Mouse (Mus musculus) heart, adult 18-20 months (tissue): Measurements from ENCODE around the gene Lrrc8e. TPM values are rescaled to one million over a fixed set of nuclear protein-coding genes. Genes with fewer than 3 reads are reported as not detected.
A peak's percentile ranks its signal among the peaks of the same experiment; 100 is the strongest.
"Not testable (repeated sequence)": the region's sequence is repeated elsewhere in the genome, so short reads cannot be mapped to it uniquely, and the experiment has no call there.

Source experiments
- DNase-seq, 2 experiments: peaks; one replicate each; pipeline ENCODE4 v3.0.0; 2021 to 2022; ENCODE audit warnings: mixed read lengths in 1 of 2
- total RNA-seq, 2 experiments: library from RNA; stranded (reverse); gene quantifications; 2 replicates each; pipeline ENCODE4 v1.2.3; 2021

The Lrrc8e gene
- total RNA-seq, 2 experiments from 2014 or later: 0.21 to 1.3 TPM

DNA sequence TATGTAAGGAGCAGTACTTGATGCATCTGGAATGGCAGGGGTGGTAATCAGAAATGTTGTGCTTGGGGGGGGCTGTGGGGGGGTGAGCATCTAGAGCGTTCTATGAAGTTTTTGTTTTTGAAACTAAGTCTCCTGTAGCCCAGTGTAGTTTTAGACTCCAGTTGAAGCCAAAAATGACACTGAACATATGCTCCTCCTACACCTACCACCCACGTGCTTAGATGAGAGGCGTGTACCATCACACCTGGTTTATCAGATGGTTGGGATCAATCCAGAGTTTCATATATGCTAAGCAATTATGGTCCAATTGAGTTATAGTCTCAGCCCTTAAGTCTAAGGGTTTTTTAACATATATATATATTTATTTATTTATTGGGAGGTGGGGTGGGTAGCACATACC lies 7.0 kb upstream of the Lrrc8e start:
- DNase-seq: no peak

DNA sequence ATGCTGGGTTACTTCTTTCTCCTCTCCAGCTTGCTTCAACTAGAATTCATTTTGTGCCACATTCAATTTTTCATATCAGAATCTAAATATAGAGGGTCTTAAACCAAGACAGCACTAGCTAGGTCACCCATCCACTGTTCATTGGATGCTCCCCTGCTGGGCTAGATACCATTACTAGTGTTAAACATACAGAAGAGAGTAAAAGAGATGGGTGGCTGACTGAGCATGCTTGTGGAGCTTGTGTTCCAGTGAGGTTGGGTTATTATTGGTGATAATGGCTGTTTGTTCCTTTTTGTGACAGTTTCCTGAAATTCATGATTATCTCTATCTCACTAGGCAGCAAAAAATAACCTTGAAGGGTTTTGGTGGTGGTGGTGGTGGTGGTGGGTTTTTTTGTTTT lies 4.6 kb upstream of the Lrrc8e start:
- no peak for DNase-seq

DNA sequence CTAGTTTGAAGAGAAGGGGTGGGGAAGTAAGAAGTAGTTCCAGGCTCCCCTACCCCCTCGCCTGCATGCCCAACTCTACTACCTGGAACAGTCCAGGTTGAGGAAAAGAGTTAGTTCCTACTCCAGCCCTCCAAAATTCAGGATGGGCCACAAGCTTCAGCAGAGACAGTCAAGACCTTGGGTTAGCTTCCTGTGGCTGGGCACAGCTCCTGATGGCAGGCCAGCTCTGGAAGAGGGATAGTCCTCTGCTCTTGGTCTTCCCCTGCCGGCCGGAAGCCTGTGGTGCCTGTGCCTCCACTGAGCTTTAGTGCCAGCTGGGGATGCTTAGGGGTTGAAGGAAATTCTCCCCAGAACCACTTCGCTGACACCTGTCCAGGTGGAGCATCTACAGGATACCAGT lies 304 bp upstream of the Lrrc8e start:
- DNase-seq: no peak

DNA sequence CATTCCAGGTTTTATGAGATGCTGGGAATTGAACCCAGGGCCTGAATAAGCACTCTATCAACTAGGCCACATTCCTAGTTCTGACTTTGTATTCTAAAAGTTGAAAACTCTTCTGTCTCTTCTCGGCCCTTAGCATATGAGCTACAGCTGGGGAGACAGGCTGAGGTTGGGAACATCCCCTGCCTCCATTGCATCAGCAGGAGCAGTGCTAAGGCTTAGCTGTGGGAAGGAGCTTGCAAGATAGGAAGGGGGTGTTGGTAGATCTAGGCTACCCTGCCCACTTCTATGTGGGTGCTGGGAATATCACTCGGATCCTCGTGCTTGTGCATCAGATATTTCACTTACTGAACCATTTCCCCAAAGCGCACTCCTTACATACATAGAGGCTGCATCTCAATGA lies 1.3 kb downstream of the Lrrc8e start:
- no peak for DNase-seq

DNA sequence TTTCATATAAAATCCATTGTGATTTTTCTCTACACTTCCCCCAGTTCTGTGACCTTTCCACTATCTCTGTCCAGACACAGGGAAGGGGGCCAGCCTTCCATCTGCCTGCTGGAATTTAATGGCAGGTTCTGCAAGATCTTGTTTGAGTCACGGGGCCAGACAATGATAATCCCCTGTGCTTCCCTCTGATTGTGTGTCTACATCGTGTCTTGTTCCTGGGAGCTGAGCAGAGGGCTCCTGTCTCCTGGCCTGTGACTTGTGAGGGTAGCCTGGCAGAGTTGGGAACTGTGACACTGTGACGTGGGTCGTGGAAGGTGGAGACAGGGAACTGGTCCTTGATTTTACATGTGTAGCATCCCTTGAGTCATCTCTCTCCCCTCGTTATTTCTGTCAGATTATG lies 3.2 kb downstream of the Lrrc8e start:
- DNase-seq: no peak

DNA sequence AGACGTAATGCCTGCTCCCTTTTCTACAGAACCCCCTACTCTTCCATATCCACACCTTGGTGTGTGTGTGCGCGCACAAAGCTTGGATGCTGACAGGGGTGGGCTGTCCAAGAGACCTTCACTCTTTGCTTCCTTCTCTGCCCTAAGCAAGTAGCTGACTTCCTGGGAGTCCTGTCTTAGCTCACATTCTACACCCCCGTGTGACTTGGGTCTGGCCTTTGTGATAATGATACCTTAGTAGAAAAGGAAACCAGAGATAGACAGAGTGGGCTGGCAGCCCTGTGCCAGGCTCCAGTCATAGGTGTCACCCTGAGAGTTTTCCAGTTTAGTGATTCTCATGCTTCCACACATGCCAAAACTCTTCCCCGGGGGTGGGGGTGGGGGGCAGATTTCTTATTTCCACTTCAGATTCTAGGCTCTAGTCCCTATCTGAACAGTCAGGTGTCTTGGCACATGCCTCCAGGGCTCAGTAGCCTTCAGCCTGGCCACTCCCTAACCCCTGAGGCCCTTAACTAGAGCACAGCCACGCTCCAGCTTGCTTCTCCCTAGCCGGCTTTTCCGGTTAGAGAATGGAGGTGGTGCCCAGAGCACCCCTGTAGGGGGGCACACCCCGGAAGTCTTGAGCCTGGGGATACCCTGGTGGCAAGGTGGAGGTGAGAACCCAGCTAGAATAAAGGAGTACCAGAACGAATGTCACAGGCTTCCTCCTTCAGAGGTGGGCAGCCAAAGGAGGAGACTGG lies 4.2 kb downstream of the Lrrc8e start:
- DNase-seq: no peak

DNA sequence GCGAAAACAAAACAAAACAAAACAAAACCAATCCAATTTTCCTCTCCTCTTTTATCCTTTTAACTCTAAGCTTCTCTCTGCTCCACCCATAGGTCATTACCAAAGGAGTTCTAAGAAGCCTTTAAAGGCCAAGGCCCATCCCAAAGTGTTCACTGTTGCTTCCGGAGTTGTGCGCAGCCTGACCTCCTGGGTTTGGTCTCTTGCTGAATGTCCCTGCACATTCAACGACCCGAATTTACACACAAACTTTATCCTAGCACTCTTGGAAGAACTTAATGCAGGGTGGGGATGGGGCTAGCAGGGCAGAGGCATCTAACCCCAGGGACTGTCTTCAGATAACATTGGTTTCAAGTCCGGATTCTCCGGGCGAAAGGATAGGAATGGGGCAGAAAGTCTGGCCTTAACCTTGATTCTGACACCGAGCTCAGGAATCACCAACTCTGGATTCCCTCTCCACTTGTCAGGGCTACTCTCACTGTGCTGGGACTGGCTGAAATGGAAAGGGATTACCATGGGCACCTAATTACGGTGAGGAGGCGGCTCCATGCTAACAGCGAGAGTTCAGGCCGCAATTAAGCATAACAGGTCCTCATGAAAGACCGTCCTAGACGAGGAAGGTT lies 11.3 kb downstream of the Lrrc8e start:
- DNase-seq: peak in 1 of 2 experiments; percentile 38

GRCm38 (mm10) chr8:4238434-4239192 lies 12.0 kb downstream of the Lrrc8e start, which contains the start of the genes Map2k7 and Gm49320:
Map2k7 (plus strand) TSS chr8:4238740.
Gm49320 (plus strand) TSS chr8:4238865.
- peak; percentile 99 to 100 for DNase-seq

- DNase-seq: no peak
Measured at GRCm38 (mm10) chr8:4239193-4239890, 12.7 kb downstream of the Lrrc8e start.

DNA sequence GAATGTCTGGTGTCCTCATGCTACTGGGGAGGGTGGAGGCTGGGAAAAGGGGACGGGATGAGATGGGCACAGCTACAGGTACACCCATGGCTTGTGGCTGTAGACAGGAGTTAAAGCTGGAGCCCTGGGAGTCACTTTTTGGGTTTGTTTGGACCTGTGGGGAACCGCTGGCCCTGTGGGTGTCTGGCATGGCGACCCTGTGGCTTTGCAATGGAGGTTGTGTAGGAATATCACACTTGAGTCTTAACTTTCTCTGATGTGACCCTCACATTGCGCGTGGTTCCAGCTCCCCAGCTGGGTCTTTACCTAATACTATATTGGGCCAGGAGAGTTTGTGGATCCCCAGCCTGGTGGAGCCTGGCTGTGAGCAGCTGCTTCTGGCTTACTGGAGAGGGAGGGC lies 18.4 kb downstream of the Lrrc8e start:
- no peak for DNase-seq

- no peak for DNase-seq
Measured at GRCm38 (mm10) chr8:4245737-4246136, 19.1 kb downstream of the Lrrc8e start.

DNA sequence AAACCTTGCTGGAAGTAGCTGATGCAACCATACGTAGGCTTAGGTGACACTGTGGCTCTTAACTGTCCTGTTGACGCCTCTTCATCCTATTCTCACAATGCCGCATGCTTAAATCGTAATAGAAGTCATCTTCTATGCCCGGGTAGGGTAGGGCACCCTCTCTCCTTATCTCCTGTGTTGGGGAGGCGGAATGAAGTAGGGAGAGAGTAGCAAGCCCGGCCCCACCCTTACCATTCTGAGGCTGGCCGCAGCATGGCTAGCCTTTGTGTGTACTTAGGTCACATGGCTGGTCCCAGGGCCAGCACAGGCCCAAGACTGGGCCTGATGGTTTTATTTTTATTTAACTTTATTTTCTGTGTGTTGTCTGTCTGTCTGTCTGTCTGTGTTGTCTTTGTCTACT lies 20.6 kb downstream of the Lrrc8e start:
- no peak for DNase-seq

- DNase-seq: no peak
Measured at GRCm38 (mm10) chr8:4247951-4248540, 21.4 kb downstream of the Lrrc8e start, which contains the start of gene Tgfbr3l. Tgfbr3l (plus strand) TSS chr8:4248214.

- peak; percentile 26 to 32 for DNase-seq
Measured at GRCm38 (mm10) chr8:4249213-4249612, 22.6 kb downstream of the Lrrc8e start.

- DNase-seq: peak; percentile 80 to 87
Measured at GRCm38 (mm10) chr8:4250306-4250970, 23.8 kb downstream of the Lrrc8e start.

DNA sequence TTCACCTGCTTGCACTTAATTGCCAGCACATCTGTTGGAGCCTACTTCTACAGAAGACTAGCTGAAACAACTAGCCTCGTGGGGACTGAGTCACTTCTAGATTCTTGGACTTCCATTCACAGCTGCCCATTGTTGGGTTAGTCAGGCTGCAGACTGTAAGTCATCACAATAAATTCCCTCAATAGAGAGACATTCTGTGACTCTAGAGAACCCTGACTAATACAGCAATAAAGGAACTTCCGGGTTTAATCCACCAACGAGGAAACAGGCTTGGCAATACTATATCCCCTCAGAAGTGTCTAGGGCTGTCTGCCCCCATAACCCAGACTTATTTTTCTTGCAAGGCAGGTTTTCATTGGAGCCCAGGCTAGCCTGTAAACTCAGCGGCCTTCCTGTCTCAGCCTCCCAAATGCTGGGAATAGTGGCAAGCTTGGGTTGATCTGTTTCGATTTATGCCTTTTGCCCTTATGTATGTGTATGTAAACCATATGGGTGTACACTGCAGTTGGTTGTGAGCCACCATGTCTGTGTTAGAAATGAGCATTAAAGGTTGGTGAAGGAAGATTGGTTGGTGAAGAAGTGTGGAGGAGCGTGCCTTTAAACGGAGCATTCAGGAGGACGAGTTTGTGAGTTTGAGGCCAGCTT lies 25.6 kb downstream of the Lrrc8e start:
- DNase-seq: no peak

DNA sequence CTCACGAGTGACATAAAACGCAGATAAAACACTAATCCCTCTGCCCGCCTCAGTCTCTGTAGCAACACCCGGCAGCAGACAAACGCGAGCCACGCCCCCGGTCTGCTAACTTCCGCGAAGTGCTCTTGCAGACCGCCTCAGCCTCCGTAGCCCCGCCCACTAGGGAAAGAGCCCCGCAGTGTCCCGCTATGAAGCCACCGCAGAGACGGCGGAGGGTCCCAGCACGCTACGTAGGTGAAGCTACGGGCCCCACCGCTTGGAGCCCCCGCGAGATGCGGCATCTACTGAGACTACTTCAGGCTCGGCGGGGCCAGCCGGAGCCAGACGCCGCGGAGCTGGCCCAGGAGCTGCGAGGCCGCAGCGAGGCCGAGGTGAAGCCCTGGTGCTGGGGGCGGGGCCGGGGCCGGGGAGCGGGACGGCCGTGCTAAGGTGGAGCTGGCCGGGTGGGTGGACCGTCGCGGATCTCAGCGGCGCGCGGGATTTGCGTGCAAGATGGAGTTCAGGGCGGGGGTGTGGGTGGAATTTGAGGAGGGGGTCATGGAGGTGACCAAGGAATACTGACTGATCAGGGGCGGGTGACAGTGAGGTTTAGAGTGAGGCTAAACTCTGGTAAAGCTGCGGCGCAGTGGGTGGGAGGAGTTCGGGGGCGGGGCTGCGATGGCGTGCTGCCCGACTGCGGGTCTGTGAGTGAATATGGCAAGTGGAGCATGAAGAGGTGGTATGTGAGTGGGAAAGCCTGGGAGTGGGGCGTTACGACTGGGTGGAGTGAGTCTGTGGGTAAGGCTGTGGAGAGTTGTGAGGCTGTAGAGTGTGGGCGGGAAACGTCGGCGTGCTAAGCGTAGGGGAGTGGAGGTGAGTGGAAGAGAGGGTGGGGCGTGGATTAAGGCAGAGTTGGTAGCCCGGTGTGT lies 26.6 kb downstream of the Lrrc8e start, which contains the start of gene Snapc2:
Snapc2 (plus strand) TSS at position 147 of the 908 bp plus-strand sequence.
- DNase-seq: peak; percentile 97 to 99

DNA sequence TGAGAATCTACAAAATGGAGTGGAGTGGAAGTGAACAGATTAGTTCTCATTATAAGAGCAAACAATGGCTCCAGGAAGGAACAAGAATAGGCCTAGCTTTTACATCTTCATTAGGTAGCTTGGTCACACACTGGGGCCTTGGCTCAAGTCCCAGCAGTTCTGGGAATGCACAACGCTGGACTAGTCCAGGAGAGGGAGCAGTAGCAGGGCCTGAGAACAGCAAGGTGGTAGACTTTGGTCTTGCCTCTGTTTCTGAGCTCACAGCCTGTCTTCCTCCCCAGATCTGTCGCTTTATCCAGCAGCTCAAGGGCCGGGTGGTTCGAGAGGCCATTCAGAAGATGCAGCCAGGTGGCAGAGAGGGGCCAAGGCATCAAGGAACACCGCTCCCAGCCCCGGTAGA lies 27.4 kb downstream of the Lrrc8e start:
- DNase-seq: peak; percentile 63 to 64

DNA sequence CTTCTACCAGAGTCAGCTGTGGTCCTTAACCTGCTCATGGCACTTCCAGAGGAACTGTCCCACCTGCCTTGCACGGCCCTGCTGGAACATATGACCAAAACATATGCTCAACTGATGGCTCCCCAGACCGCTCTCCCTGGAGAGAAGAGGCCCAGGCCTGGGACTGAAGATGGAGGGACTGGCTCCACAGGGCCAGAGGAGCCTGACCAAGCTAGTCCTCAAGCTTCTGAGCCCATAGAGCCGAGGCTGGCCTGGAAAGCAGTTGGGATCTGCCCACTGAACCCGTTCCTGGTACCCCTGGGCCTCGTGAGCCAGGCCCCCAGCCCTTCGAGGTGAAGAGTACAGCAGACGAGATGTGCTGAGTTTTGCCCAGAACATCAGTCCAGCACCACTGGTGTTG lies 28.8 kb downstream of the Lrrc8e start:
- not testable (repeated sequence) for DNase-seq

- no peak for DNase-seq
Measured at GRCm38 (mm10) chr8:4256911-4257310, 30.3 kb downstream of the Lrrc8e start.
